Mouse (Mus musculus) MEL (cell line): Measurements from ENCODE around the gene Cenpl.

Experiments used
- CTCF ChIP-seq, 3 experiments: IDR thresholded peaks in 2 of 3; conservative IDR thresholded peaks in 1 of 3; 2 replicates each; pipeline ENCODE4 v1.5.1; 2011 to 2012; ENCODE audit warnings: low read length in 3 of 3, low read depth in 2 of 3, mild to moderate bottlenecking in 2 of 3, improper control_type of control experiment in 1 of 3, inconsistent platforms in 1 of 3, mixed read lengths in 1 of 3, moderate library complexity in 1 of 3; ENCODE audit not compliant: control insufficient read depth in 1 of 3, insufficient read depth in 1 of 3, poor library complexity in 1 of 3, severe bottlenecking in 1 of 3
- E2F4 ChIP-seq: IDR thresholded peaks from 2 replicates; pipeline ENCODE4 v1.6.1; 2011; ENCODE audit warnings: low read depth, low read length, improper control_type of control experiment, borderline replicate concordance
- ELF1 ChIP-seq: IDR thresholded peaks from 2 replicates; pipeline ENCODE4 v1.6.1; 2014; ENCODE audit warnings: low read depth, mild to moderate bottlenecking, inconsistent platforms, low read length, improper control_type of control experiment, moderate library complexity
- GATA1 ChIP-seq: IDR thresholded peaks from 2 replicates; pipeline ENCODE4 v1.6.1; 2011; ENCODE audit warnings: low read depth, low read length, improper control_type of control experiment
- HCFC1 ChIP-seq: IDR thresholded peaks from 2 replicates; pipeline ENCODE4 v1.6.1; 2012; ENCODE audit warnings: low read depth, mild to moderate bottlenecking, inconsistent platforms, low read length, improper control_type of control experiment, moderate library complexity
- KAT2A ChIP-seq: conservative IDR thresholded peaks from 2 replicates; pipeline ENCODE4 v1.6.1; 2012; ENCODE audit warnings: low read depth, low read length, improper control_type of control experiment, inconsistent platforms
- MYC ChIP-seq: IDR thresholded peaks from 2 replicates; pipeline ENCODE4 v1.6.1; 2011; ENCODE audit warnings: low read depth, mild to moderate bottlenecking, low read length, improper control_type of control experiment, moderate library complexity
- POLR2A ChIP-seq, 2 experiments: IDR thresholded peaks; 2 replicates each; pipeline ENCODE4 v1.6.1; 2011 to 2012; ENCODE audit warnings: low read length in 2 of 2, mild to moderate bottlenecking in 2 of 2, control low read depth in 1 of 2, improper control_type of control experiment in 1 of 2, low read depth in 1 of 2, moderate library complexity in 1 of 2; ENCODE audit not compliant: control insufficient read depth in 1 of 2, insufficient read depth in 1 of 2, poor library complexity in 1 of 2
- POLR2AphosphoS5 ChIP-seq: IDR thresholded peaks from 2 replicates; pipeline ENCODE4 v1.6.1; 2012; ENCODE audit warnings: low read depth, borderline replicate concordance, mild to moderate bottlenecking, inconsistent platforms, low read length, moderate library complexity, mixed read lengths
- RCOR1 ChIP-seq: IDR thresholded peaks from 2 replicates; pipeline ENCODE4 v1.6.1; 2012; ENCODE audit warnings: low read depth, mild to moderate bottlenecking, inconsistent platforms, low read length, improper control_type of control experiment
- SMC3 ChIP-seq: IDR thresholded peaks from 2 replicates; pipeline ENCODE4 v1.6.1; 2011; ENCODE audit warnings: low read depth, low read length, improper control_type of control experiment
- TAL1 ChIP-seq: IDR thresholded peaks from 2 replicates; pipeline ENCODE4 v1.6.1; 2012; ENCODE audit warnings: mild to moderate bottlenecking, inconsistent platforms, low read length, moderate library complexity, mixed read lengths
- TCF12 ChIP-seq: IDR thresholded peaks from 2 replicates; pipeline ENCODE4 v1.6.1; 2014; ENCODE audit warnings: low read depth, mild to moderate bottlenecking, inconsistent platforms, low read length, improper control_type of control experiment, moderate library complexity
- ZNF384 ChIP-seq: IDR thresholded peaks from 2 replicates; pipeline ENCODE4 v1.6.1; 2012; ENCODE audit warnings: low read depth, mild to moderate bottlenecking, inconsistent platforms, low read length, improper control_type of control experiment

DNA sequence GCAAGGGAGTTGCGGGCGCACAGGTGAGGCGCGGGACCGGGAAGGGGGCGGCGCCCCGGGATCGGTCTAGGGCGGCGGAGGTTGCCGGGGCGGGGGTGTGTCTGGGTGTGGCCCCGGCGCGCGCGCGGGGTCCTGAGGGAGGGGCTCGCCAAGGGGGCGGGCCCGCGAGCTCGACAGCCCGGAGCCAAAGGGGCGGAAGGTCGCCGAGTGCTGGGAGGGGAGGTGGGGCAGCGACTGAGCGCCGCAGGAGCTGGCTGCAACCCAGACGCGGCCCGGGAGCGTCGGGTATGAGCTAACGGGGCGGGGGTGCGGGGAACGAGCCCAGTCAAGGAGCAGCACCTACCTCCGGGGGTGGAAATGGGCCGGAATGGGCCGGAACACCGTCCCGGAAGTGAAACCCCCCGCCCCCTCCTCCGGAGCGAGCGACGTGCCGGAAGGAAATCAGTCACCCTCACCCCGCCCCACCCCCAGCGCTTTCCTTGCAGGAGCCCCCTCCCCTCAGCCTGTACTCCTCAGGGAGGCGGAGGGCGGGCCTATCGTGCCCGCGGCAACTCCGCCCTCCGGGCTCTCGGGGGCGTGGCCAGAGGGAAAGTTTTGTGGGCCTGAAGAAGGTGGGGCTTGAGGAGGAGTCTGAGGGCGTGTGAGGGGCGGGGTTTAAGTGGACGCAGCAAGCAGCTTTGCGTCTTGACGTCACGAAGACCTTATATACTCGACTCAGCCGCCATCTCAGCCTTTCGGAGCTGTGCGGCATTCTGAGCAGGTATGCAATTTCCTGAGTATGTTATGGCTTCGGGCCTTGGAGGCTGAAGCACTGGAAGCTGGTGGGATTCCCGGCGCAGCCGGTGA is 35.9 kb upstream of the Cenpl start, which contains the start of gene Zbtb37:
- no peak for TF ChIP-seq SMC3
- TF ChIP-seq TAL1, result no peak
- no peak for TF ChIP-seq CTCF (IDR thresholded peaks at IDR 0.05 in 2 of 3, conservative IDR thresholded peaks at IDR 0.05 in 1 of 3; ENCODE audit: control insufficient read depth in 1 of 3, insufficient read depth in 1 of 3, low read depth in 2 of 3, low read length in 3 of 3, poor library complexity in 1 of 3, severe bottlenecking in 1 of 3)
- TF ChIP-seq MYC, result no peak
- TF ChIP-seq POLR2A (IDR thresholded peaks at IDR 0.05; ENCODE audit: control insufficient read depth in 1 of 2, insufficient read depth in 1 of 2, low read depth in 1 of 2, low read length in 2 of 2, poor library complexity in 1 of 2), result peak; percentile 94 to 99
- no peak for TF ChIP-seq ELF1
- TF ChIP-seq RCOR1, result no peak
- TF ChIP-seq HCFC1, result no peak
- TF ChIP-seq KAT2A, result no peak
- TF ChIP-seq ZNF384, result no peak
- TF ChIP-seq POLR2AphosphoS5, result no peak; the same call in 1 of the 2 replicates
- no peak for TF ChIP-seq E2F4
- TF ChIP-seq TCF12, result no peak
- TF ChIP-seq GATA1, result no peak
